Mouse (Mus musculus) spleen, adult 2 months (tissue): ENCODE data around the gene Hacd2. TPM values are rescaled to one million over a fixed set of nuclear protein-coding genes. Genes with fewer than 3 reads are reported as not detected.

ENCODE experiments used
- DNase-seq, 2 experiments: peaks; one replicate each; pipeline versions ENCODE4 v3.0.0 to v3.0.0-alpha.2; 2012 to 2021; ENCODE audit warnings: low spot score in 2 of 2, low read depth in 1 of 2
- H3K27ac ChIP-seq: fragments of 200-500 bp; 2 replicates; pipeline ENCODE4 v1.5.1; 2012; ENCODE audit warnings: low read length, inconsistent platforms; ENCODE audit not compliant: insufficient read depth
- H3K27me3 ChIP-seq: fragments of 200-500 bp; 2 replicates; pipeline ENCODE4 v1.6.1; 2012; ENCODE audit warnings: mild to moderate bottlenecking, moderate library complexity, low read length, inconsistent platforms; ENCODE audit not compliant: control insufficient read depth, insufficient read depth
- H3K36me3 ChIP-seq: fragments of 200-500 bp; 2 replicates; pipeline ENCODE4 v1.6.1; 2012; ENCODE audit warnings: mild to moderate bottlenecking, low read length, inconsistent platforms; ENCODE audit not compliant: control insufficient read depth, insufficient read depth
- H3K4me1 ChIP-seq: fragments of 200-500 bp; 2 replicates; pipeline ENCODE4 v1.6.1; 2011; ENCODE audit warnings: inconsistent platforms; ENCODE audit not compliant: control insufficient read depth, insufficient read depth, insufficient read length
- H3K4me3 ChIP-seq: fragments of 200-500 bp; 2 replicates; pipeline ENCODE4 v1.5.1; 2011; ENCODE audit warnings: mild to moderate bottlenecking, inconsistent platforms; ENCODE audit not compliant: insufficient read depth, insufficient read length; ENCODE audit errors: extremely low read depth
- CTCF ChIP-seq: fragments of 200-500 bp; IDR thresholded peaks from 2 replicates; pipeline ENCODE4 v1.5.1; 2011; ENCODE audit warnings: mild to moderate bottlenecking, inconsistent platforms; ENCODE audit not compliant: insufficient read depth, insufficient read length, insufficient replicate concordance; ENCODE audit errors: extremely low read depth
- POLR2A ChIP-seq: fragments of 200-500 bp; IDR thresholded peaks from 2 replicates; pipeline ENCODE4 v1.6.1; 2011; ENCODE audit warnings: low read depth, low read length, inconsistent platforms
- WGBS: fragments of 180-500 bp; shearing (Covaris S2); methylation state at CpG from one replicate; pipeline ENCODE4 v1.1.7; 2018; 5-methylcytosine and 5-hydroxymethylcytosine counted together
- polyA plus RNA-seq: library from polyadenylated mRNA; depleted of rRNA; stranded (reverse); fragments of >200 nt; gene quantifications from 2 replicates; pipeline ENCODE4 v1.2.3, GENCODE M21; 2012

Hacd2 gene
- polyA plus RNA-seq, 1 experiment: 13.9 TPM

GRCm38 (mm10) chr16:35024300-35024699, 2.1 kb downstream of the Hacd2 start:
- Histone ChIP-seq H3K27me3 (no peaks in the 10 kb centered on the region), H3K4me1 (no peaks in the 10 kb centered on the region), H3K4me3 (no peak overlapping the region), H3K27ac (no peak overlapping the region), H3K36me3 (peaks cover 6% of the 10 kb centered on the region)
- no peak for TF ChIP-seq POLR2A
- TF ChIP-seq CTCF: 0 out of 2 replicates have a peak, but pooled peaks have one; percentile 5
- peak in 1 of 2 experiments; percentile 11 for DNase-seq
- 94% methylated on average over 5 of the region's 5 CpGs for WGBS

- no peaks in the 10 kb centered on the region for H3K27me3 ChIP-seq
Measured at GRCm38 (mm10) chr16:35025347-35025746, 3.1 kb downstream of the Hacd2 start.

GRCm38 (mm10) chr16:35033241-35033640, 11.0 kb downstream of the Hacd2 start:
- H3K4me1 ChIP-seq: peaks cover 4% of the 10 kb centered on the region; the same call in 1 of the 2 replicates
- TF ChIP-seq POLR2A: no peak
- no peak for TF ChIP-seq CTCF
- 73% methylated on average over 3 of the region's 3 CpGs for WGBS
- H3K36me3 ChIP-seq: peaks cover 6% of the 10 kb centered on the region
- no peak overlapping the region for H3K27ac ChIP-seq
- DNase-seq: no peak
- H3K4me3 ChIP-seq: no peak overlapping the region
- H3K27me3 ChIP-seq: no peaks in the 10 kb centered on the region

More at GRCm38 (mm10) chr16:35025347-35025746, 3.1 kb downstream of the Hacd2 start:
- H3K27ac ChIP-seq: no peak overlapping the region
- peaks cover 6% of the 10 kb centered on the region for H3K36me3 ChIP-seq
- TF ChIP-seq POLR2A (no peak), CTCF (no peak)
- WGBS: 85% methylated on average over 4 of the region's 4 CpGs
- H3K4me3 ChIP-seq: no peak overlapping the region
- DNase-seq: no peak
- no peaks in the 10 kb centered on the region for H3K4me1 ChIP-seq

- Histone ChIP-seq H3K27me3 (no peaks in the 10 kb centered on the region), H3K36me3 (peaks cover 1% of the 10 kb centered on the region; the same call in 1 of the 2 replicates), H3K27ac (peak overlapping the region; percentile 25; the same call in 1 of the 2 replicates), H3K4me1 (peaks cover 4% of the 10 kb centered on the region; the same call in 1 of the 2 replicates), H3K4me3 (no peak overlapping the region)
- DNase-seq: no peak
- TF ChIP-seq POLR2A: no peak
- no peak for TF ChIP-seq CTCF
- WGBS: 33% methylated on average over 8 of the region's 8 CpGs
Measured at GRCm38 (mm10) chr16:35033809-35034577, 11.8 kb downstream of the Hacd2 start.

- H3K4me3 ChIP-seq: no peak overlapping the region
- no peaks in the 10 kb centered on the region for H3K27me3 ChIP-seq
- 87% methylated on average over 5 of the region's 5 CpGs for WGBS
- no peaks in the 10 kb centered on the region for H3K36me3 ChIP-seq
- TF ChIP-seq POLR2A (no peak), CTCF (no peak)
- no peak for DNase-seq
- H3K4me1 ChIP-seq: peaks cover 4% of the 10 kb centered on the region; the same call in 1 of the 2 replicates
- no peak overlapping the region for H3K27ac ChIP-seq
Measured at GRCm38 (mm10) chr16:35034971-35035370, 12.7 kb downstream of the Hacd2 start.

GRCm38 (mm10) chr16:35036754-35037153, 14.5 kb downstream of the Hacd2 start:
- H3K27me3 ChIP-seq: no peaks in the 10 kb centered on the region
- H3K27ac ChIP-seq: no peak overlapping the region
- no peak overlapping the region for H3K4me3 ChIP-seq
- H3K4me1 ChIP-seq: peaks cover 4% of the 10 kb centered on the region; the same call in 1 of the 2 replicates
- TF ChIP-seq POLR2A (no peak), CTCF (no peak)
- 77% methylated on average over 5 of the region's 5 CpGs for WGBS
- DNase-seq: no peak
- H3K36me3 ChIP-seq: no peaks in the 10 kb centered on the region; the same call in 1 of the 2 replicates
